Mouse (Mus musculus) activated CD4-positive, CD25-positive, alpha-beta regulatory T cell, adult 4 months (primary cell): ENCODE results near the gene Phip. TPM values are rescaled to one million over a fixed set of nuclear protein-coding genes. Genes with fewer than 3 reads are reported as not detected.
A peak's percentile ranks its signal among the peaks of the same experiment; 100 is the strongest.

Experiments
- ATAC-seq: one replicate; pipeline ENCODE4 v1.8.0; 2017
- polyA plus RNA-seq, 2 experiments: library from polyadenylated mRNA; unstranded; fragments of 100-300 nt; shearing (Covaris generic); gene quantifications; one replicate each; pipeline ENCODE4 v1.2.1; 2017

The Phip gene
- polyA plus RNA-seq, 2 experiments from 2014 or later = 72.1 to 76.6 TPM

- ATAC-seq = no peak
Observed at GRCm38 (mm10) chr9:82867698-82868097, 107.6 kb downstream of the Phip start.

DNA sequence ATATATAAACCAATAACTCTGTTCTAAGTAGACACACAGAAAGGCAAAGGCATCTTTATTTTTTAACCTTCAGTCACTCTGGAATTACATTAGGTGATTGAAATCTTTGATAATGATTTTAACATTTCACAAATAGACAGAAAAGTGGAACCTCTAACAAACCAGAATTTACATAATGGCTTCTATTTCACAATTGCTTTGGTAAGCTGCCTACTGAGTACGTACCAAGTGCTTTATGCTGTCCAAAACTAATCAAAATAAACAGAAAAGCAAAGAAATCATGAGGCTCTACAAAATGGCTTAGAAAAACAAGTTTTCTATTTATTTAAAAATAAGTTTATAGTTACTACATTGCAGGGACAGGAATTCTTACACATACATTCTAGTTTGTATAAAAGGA is 109.2 kb downstream of the Phip start:
- no peak for ATAC-seq

GRCm38 (mm10) chr9:82861775-82862430 is 113.4 kb downstream of the Phip start:
- ATAC-seq = no peak

- no peak for ATAC-seq
Observed at GRCm38 (mm10) chr9:82861316-82861715, 114.0 kb downstream of the Phip start.

GRCm38 (mm10) chr9:82860805-82861204 is 114.5 kb downstream of the Phip start:
- no peak for ATAC-seq

- ATAC-seq = no peak
Observed at GRCm38 (mm10) chr9:82856241-82856640, 119.1 kb downstream of the Phip start.

GRCm38 (mm10) chr9:82854973-82855614 is 120.2 kb downstream of the Phip start:
- ATAC-seq = no peak

- ATAC-seq = peak; percentile 14
Observed at GRCm38 (mm10) chr9:82854040-82854439, 121.3 kb downstream of the Phip start.

GRCm38 (mm10) chr9:82842671-82843070 is 132.6 kb downstream of the Phip start:
- no peak for ATAC-seq

GRCm38 (mm10) chr9:82835921-82836320 is 139.4 kb downstream of the Phip start:
- no peak for ATAC-seq

- ATAC-seq = no peak
Observed at GRCm38 (mm10) chr9:82831891-82832290, 143.4 kb downstream of the Phip start.

DNA sequence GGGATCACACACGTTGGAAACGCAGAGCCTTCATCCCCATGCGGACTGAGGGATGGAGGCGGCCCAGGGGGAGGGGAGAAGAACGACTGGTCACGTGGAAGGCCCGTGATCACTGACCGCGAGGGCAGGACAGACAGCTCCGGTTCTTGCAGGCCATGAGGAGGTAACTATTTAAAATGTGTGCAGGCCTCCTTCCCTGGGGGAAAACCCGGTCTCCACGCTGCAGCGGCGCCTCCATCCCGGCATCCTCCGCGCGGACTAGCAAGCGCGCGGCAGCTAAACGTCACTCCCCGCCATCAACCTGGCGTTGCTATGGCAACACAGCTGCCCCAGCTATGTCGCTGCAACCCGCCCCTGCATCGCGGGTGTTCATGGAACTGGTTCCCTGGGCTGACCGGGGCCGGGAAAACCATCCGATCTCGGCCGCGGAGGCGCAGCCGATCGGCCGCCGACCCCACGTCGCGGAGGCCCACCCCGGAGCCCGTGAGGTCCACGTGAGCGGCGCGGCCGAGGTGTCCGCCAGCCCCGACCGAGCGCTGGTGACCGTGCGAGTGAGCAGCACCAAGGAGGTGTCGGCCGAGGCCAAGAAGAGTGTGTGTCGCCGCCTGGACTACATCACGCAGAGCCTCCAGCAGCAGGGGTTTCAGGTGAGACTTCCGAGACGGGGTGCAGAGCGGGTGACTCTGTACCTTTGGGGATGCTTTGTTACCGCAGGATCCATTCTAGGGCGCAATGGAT is 145.5 kb downstream of the Phip start:
- peak; percentile 98 for ATAC-seq

DNA sequence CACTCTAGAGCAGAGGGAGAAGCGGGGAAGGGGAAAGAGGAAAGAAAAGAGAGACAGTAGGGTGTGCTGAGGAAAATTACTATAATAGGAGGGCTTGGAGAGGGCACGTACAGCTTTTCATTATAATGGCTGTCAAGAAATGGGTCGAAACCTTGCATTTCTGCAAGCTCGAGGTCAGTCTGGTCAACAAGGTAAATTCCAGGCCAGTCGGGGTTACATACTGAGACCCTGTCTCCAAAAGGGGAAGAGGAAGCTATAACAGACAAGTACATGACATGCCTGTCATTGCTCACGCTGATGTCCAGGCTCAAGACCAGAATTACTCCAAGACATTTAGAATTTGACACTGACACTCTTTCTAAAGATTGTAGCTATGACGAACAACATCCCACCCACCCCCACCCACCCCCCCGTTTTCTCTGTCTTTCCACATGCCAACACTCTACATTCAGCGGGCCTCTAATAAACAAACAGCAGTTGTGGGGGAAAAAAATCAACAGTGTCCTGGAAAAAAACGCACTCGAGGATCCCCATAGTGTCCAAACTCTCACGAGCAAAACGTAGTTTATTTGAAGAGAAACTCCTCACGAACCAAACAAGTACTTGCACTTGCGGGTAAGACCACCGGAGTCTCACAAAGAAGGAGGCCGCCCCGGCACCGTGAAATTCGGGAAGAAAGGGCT is 146.2 kb downstream of the Phip start, which contains the start of gene Irak1bp1:
Irak1bp1 (plus strand) TSS at position 534 of the 683 bp plus-strand sequence.
- peak; percentile 1 for ATAC-seq

- no peak for ATAC-seq
Observed at GRCm38 (mm10) chr9:82826426-82826825, 148.9 kb downstream of the Phip start.

Other genes starting within 250 kb of the Phip start
- under 1 TPM in 1 of 2 experiments, not detected in 1; 0.87 TPM for gene Irak1bp1, start 146.0 kb downstream of the Phip start, polyA plus RNA-seq
- gene Hmgn3, start 171.2 kb upstream of the Phip start, polyA plus RNA-seq = 10 to 100 TPM; 37.2 to 49.1 TPM